Mouse (Mus musculus): Measurements from ENCODE around the gene Gm45062.

DNA sequence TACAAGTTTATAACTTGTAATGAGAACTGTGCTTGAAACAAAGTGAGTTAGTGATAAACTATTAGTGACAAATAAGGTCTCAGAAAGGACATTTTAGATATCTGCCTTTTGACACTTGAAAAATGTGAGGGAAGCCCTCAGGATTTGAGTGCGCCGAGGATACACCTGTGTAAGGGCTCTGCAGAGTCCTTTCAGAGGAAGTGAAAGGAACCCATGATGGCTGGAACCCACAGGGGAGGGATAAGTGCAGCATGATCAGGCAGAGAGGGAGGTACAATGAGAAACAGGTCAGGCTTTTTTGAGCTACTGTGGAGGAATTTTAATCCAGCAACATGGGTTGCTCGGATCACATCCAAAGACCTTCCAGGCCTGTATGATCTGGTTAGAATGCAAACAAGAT lies 239.7 kb downstream of the Gm45062 start:
- no peak for TF ChIP-seq POLR2AphosphoS2 (IDR thresholded peaks at IDR 0.05; ENCODE audit: low read length)
- no peak for TF ChIP-seq JUND (IDR thresholded peaks at IDR 0.05; ENCODE audit: low read depth, low read length)
- TF ChIP-seq CTCF (IDR thresholded peaks at IDR 0.05 in 2 of 3, conservative IDR thresholded peaks at IDR 0.05 in 1 of 3; ENCODE audit: control insufficient read depth in 1 of 3, insufficient read depth in 1 of 3, low read depth in 2 of 3, low read length in 3 of 3, poor library complexity in 1 of 3, severe bottlenecking in 1 of 3) = no peak
- TF ChIP-seq GABPA (IDR thresholded peaks at IDR 0.05; ENCODE audit: low read depth, low read length) = no peak
- TF ChIP-seq TCF12 (IDR thresholded peaks at IDR 0.05; ENCODE audit: low read depth, low read length) = no peak
